Mouse (Mus musculus) CD4-positive helper T cell, adult 2 months (primary cell): ENCODE data around the gene Psma6.
"Not testable (repeated sequence)": the region's sequence is repeated elsewhere in the genome, so short reads cannot be mapped to it uniquely, and the experiment has no call there.

Experiments used
- DNase-seq: peaks from one replicate; pipeline ENCODE4 v3.0.0-alpha.2; 2012; ENCODE audit warnings: low read depth, missing footprints, low spot score

Psma6 gene

GRCm38 (mm10) chr12:55384023-55384749 is at the start of gene Psma6:
Gene Psma6, plus strand, starts transcription at chr12:55384222.
- DNase-seq = no peak

- DNase-seq = not testable (repeated sequence)
Observed at GRCm38 (mm10) chr12:55338490-55338889, 45.5 kb upstream of the Psma6 start.

- not testable (repeated sequence) for DNase-seq
Observed at GRCm38 (mm10) chr12:55343045-55343444, 41.0 kb upstream of the Psma6 start.

GRCm38 (mm10) chr12:55343998-55344397 is 40.0 kb upstream of the Psma6 start:
- no peak for DNase-seq

- DNase-seq = no peak
Observed at GRCm38 (mm10) chr12:55344583-55344982, 39.4 kb upstream of the Psma6 start.

- no peak for DNase-seq
Observed at GRCm38 (mm10) chr12:55353423-55353822, 30.6 kb upstream of the Psma6 start.

GRCm38 (mm10) chr12:55354904-55355303 is 29.1 kb upstream of the Psma6 start:
- peak; percentile 65 for DNase-seq

GRCm38 (mm10) chr12:55357303-55357702 is 26.7 kb upstream of the Psma6 start:
- DNase-seq = peak; percentile 69

- DNase-seq = no peak
Observed at GRCm38 (mm10) chr12:55360929-55361328, 23.1 kb upstream of the Psma6 start.

- DNase-seq = no peak
Observed at GRCm38 (mm10) chr12:55365083-55365482, 18.9 kb upstream of the Psma6 start.

GRCm38 (mm10) chr12:55372424-55373055 is 11.5 kb upstream of the Psma6 start:
- peak; percentile 32 for DNase-seq

GRCm38 (mm10) chr12:55376956-55377609 is 6.9 kb upstream of the Psma6 start:
- no peak for DNase-seq

- no peak for DNase-seq
Observed at GRCm38 (mm10) chr12:55377610-55377980, 6.4 kb upstream of the Psma6 start.

GRCm38 (mm10) chr12:55384826-55385225 is 804 bp downstream of the Psma6 start:
- no peak for DNase-seq

- DNase-seq = no peak
Observed at GRCm38 (mm10) chr12:55385931-55386330, 1.9 kb downstream of the Psma6 start.

GRCm38 (mm10) chr12:55386456-55386855 is 2.4 kb downstream of the Psma6 start:
- no peak for DNase-seq

GRCm38 (mm10) chr12:55387083-55387787 is 3.2 kb downstream of the Psma6 start:
- no peak for DNase-seq

- peak; percentile 51 for DNase-seq
Observed at GRCm38 (mm10) chr12:55387788-55388465, 3.9 kb downstream of the Psma6 start.

GRCm38 (mm10) chr12:55388478-55388877 is 4.5 kb downstream of the Psma6 start:
- peak; percentile 83 for DNase-seq

GRCm38 (mm10) chr12:55389132-55390081 is 5.4 kb downstream of the Psma6 start:
- peak; percentile 56 for DNase-seq
